Mouse (Mus musculus) layer of hippocampus, adult 8-10 months (tissue): ENCODE data around the gene Neu2. TPM values are rescaled to one million over a fixed set of nuclear protein-coding genes. Genes with fewer than 3 reads are reported as not detected.
A peak's percentile ranks its signal among the peaks of the same experiment; 100 is the strongest.
"Not testable (repeated sequence)": the region's sequence is repeated elsewhere in the genome, so short reads cannot be mapped to it uniquely, and the experiment has no call there.

ENCODE experiments used
- DNase-seq, 2 experiments: peaks; one replicate each; pipeline ENCODE4 v3.0.0; 2022; ENCODE audit warnings: low spot score in 2 of 2
- total RNA-seq, 4 experiments: library from RNA; stranded (reverse); gene quantifications; 2 replicates each; pipeline ENCODE4 v1.2.4; 2022

Gene Neu2
- total RNA-seq, result 1 to 10 TPM in 1 of 4 experiments, under 1 TPM in 2, not detected in 1; 0.85 to 1.7 (median 0.93) TPM

- DNase-seq, result no peak
Measured at GRCm38 (mm10) chr1:87509561-87510165, at the start of gene Neu2. Gene Neu2, plus strand, starts transcription at chr1:87509889.

- DNase-seq, result no peak
Measured at GRCm38 (mm10) chr1:87467469-87467868, 42.2 kb upstream of the Neu2 start.

GRCm38 (mm10) chr1:87468321-87468720, 41.4 kb upstream of the Neu2 start:
- DNase-seq, result no peak

GRCm38 (mm10) chr1:87469971-87470370, 39.7 kb upstream of the Neu2 start, which contains the start of gene Snorc:
Gene Snorc, plus strand, starts transcription at chr1:87470271.
- DNase-seq, result not testable (repeated sequence)

- no peak for DNase-seq
Measured at GRCm38 (mm10) chr1:87471914-87472313, 37.8 kb upstream of the Neu2 start.

GRCm38 (mm10) chr1:87472576-87472975, 37.1 kb upstream of the Neu2 start:
- DNase-seq, result no peak

- DNase-seq, result peak in 1 of 2 experiments; percentile 56
Measured at GRCm38 (mm10) chr1:87475076-87475895, 34.4 kb upstream of the Neu2 start.

GRCm38 (mm10) chr1:87482546-87482945, 27.1 kb upstream of the Neu2 start:
- no peak for DNase-seq

GRCm38 (mm10) chr1:87486386-87486785, 23.3 kb upstream of the Neu2 start:
- peak; percentile 66 to 77 for DNase-seq

GRCm38 (mm10) chr1:87492285-87492684, 17.4 kb upstream of the Neu2 start:
- DNase-seq, result no peak

GRCm38 (mm10) chr1:87493542-87493941, 16.1 kb upstream of the Neu2 start:
- DNase-seq, result peak in 1 of 2 experiments; percentile 75

- no peak for DNase-seq
Measured at GRCm38 (mm10) chr1:87505524-87505923, 4.2 kb upstream of the Neu2 start.

- no peak for DNase-seq
Measured at GRCm38 (mm10) chr1:87507857-87508256, 1.8 kb upstream of the Neu2 start.

- DNase-seq, result no peak
Measured at GRCm38 (mm10) chr1:87508591-87509560, 813 bp upstream of the Neu2 start.

- no peak for DNase-seq
Measured at GRCm38 (mm10) chr1:87510166-87510691, 540 bp downstream of the Neu2 start.

GRCm38 (mm10) chr1:87510845-87511244, 1.2 kb downstream of the Neu2 start:
- no peak for DNase-seq

GRCm38 (mm10) chr1:87520467-87520866, 10.8 kb downstream of the Neu2 start:
- no peak for DNase-seq

- DNase-seq, result no peak
Measured at GRCm38 (mm10) chr1:87521523-87521922, 11.8 kb downstream of the Neu2 start.

- DNase-seq, result no peak
Measured at GRCm38 (mm10) chr1:87525041-87525440, 15.4 kb downstream of the Neu2 start.

- no peak for DNase-seq
Measured at GRCm38 (mm10) chr1:87527191-87527590, 17.5 kb downstream of the Neu2 start.

GRCm38 (mm10) chr1:87532346-87532745, 22.7 kb downstream of the Neu2 start:
- no peak for DNase-seq
